Comparison of ENCODE assay signal across 10 mouse cellular contexts in the genomic region with DNA sequence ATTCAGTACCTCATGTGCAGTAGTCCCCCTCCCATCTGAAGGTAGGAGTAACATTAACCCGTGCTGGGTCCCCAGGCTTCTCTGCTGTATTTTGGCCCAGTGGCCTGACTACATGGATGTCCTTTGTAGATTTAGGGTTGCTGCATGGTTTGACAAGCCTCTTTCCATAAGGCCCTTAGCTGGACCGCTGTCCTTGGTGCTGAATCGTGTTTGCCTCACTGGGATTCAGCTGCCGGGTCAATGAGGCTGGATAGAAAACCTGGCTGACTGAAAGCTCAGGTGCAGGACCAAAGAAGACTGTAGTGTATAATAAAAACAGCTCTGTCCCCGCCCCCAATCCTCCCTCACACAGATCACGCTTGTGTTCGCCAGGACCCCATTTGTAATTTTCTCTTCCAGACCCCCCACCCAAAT. TPM values are rescaled to one million over a fixed set of nuclear protein-coding genes. Genes with fewer than 3 reads are reported as not detected.
DNase-seq lines count a peak whose midpoint lies in the region; ATAC-seq lines count a peak whose summit lies in the region.
"Had no signal": no experiment of that assay in that cellular context is flagged by ENCODE, and none has a peak within 500 bp of the region (broad histone marks: within the 10 kb centered on the region; RNA-seq: fewer than 3 reads in every experiment).

No protein-coding gene starts in this region.

- H3K4me2 ChIP-seq in limb, embryonic 12.5 days, result no peak overlapping the region
- H3K4me2 ChIP-seq: liver, embryonic 15.5 days had no signal

- H3K4me3 ChIP-seq in limb, embryonic 12.5 days (replicated peaks), result no peak overlapping the region
- H3K4me3 ChIP-seq: liver, embryonic 15.5 days had no signal

- H3K27ac ChIP-seq in limb, embryonic 12.5 days, result no peak overlapping the region
- H3K27ac ChIP-seq: liver, embryonic 15.5 days had no signal

- peak; percentile 81; the same call in 1 of the 2 replicates for ATAC-seq in limb, embryonic 12.5 days (ENCODE audit: insufficient number of reproducible peaks, insufficient read depth, low FRiP score, low TSS enrichment, low read depth)

- no peaks in the 10 kb centered on the region for H3K36me3 ChIP-seq in limb, embryonic 12.5 days
- H3K36me3 ChIP-seq: G1E; liver, embryonic 15.5 days had no signal

- DNase-seq in layer of hippocampus, adult 11-12 months (ENCODE audit: low spot score), result peak; percentile 33
- DNase-seq in layer of hippocampus, adult 9-10 months (ENCODE audit: low spot score), result no peak
- peak; percentile 79 to 80 for DNase-seq in cerebellum, postnatal 10 days
- DNase-seq in frontal cortex, postnatal 14 days (ENCODE audit: low spot score in 2 of 2), result peak; percentile 20 to 26
- DNase-seq in kidney, adult 8-10 months, result peak; percentile 2 to 54
- peak; percentile 69 for DNase-seq in ovary, postnatal 36 days (ENCODE audit: low spot score)
- DNase-seq in B cell, adult 2 months, result no peak

- no peaks in the 10 kb centered on the region for H3K4me1 ChIP-seq in limb, embryonic 12.5 days (replicated peaks)
- H3K4me1 ChIP-seq: liver, embryonic 15.5 days had no signal

- no peak overlapping the region for H3K9ac ChIP-seq in limb, embryonic 12.5 days (replicated peaks)
- H3K9ac ChIP-seq: liver, embryonic 15.5 days had no signal

- WGBS in limb, embryonic 12.5 days, result 4% methylated on average over 7 of the region's 7 CpGs

- H3K9me3 ChIP-seq in limb, embryonic 12.5 days, result no peaks in the 10 kb centered on the region
- H3K9me3 ChIP-seq: G1E; liver, embryonic 15.5 days had no signal

- peaks cover 10% of the 10 kb centered on the region for H3K27me3 ChIP-seq in limb, embryonic 12.5 days
- H3K27me3 ChIP-seq: liver, embryonic 15.5 days had no signal

RNA-seq across cellular contexts. Expression of a gene that starts 1.2 kb away (rescaled TPM):
- polyA plus RNA-seq in limb, embryonic 12.5 days (2016; fragmentation: Nextera tagmentation; extraction: Ambion mirVana), result 0.06 TPM in 1 of 2 replicates, not detected in the other
- polyA plus RNA-seq: G1E had no signal

Comparison
In these comparisons a context has a peak if more than half of its experiments do, and no peak if none do; other contexts are left out.
1. DNase-seq: peak in layer of hippocampus, adult 11-12 months (single experiment), cerebellum, postnatal 10 days (2 of 2), frontal cortex, postnatal 14 days (2 of 2), kidney, adult 8-10 months (2 of 2) and ovary, postnatal 36 days (single experiment); none in layer of hippocampus, adult 9-10 months (single experiment) and B cell, adult 2 months (0 of 2).